Mouse (Mus musculus) retina, postnatal 1 day (tissue): ENCODE measurements at regions not wholly inside any gene's neighbourhood (a gene's known extent, or its start where the extent isn't known, plus 50 kb on each side); places are given as distances from the start of the nearest gene placed in this dataset.
A peak's percentile ranks its signal among the peaks of the same experiment; 100 is the strongest.
"Not testable (repeated sequence)": the region's sequence is repeated elsewhere in the genome, so short reads cannot be mapped to it uniquely, and the experiment has no call there.

ENCODE experiments used
- DNase-seq: peaks from one replicate; pipeline ENCODE4 v3.0.0-alpha.2; 2012

DNA sequence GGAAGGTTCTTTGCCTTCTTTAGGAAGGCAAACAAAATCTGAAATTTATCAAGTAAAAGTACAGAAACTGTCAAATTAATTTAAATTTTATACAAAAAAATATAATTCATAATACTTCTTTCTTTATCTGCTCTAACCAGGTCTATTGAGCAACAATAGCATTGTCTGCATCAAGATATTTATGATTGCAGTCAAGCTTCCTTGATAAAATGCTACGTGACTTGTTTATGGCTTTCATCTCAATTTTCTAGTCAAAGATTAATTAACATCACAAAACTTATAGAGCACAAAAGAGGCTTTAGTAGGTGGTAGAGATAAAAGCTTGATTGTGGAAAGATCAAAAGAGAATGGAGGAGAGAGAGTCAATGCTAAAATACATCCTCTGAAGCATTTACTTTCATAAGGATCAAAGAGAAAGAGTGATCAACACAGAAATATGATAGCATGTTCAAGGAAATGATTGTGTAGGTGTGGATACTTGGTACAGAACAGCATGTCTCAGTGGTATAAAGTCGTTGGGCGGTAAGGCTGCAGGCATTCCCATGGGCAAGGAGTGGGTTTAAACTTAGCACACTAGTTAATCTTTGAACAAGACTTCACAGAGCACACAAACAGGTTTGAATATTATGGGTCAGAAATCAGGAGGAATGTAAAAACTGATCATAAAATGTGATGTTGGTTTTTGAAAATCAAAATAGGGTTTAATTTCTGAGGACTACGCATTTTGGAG lies 164.3 kb upstream of the Speer4f2 start:
- DNase-seq, result no peak

DNA sequence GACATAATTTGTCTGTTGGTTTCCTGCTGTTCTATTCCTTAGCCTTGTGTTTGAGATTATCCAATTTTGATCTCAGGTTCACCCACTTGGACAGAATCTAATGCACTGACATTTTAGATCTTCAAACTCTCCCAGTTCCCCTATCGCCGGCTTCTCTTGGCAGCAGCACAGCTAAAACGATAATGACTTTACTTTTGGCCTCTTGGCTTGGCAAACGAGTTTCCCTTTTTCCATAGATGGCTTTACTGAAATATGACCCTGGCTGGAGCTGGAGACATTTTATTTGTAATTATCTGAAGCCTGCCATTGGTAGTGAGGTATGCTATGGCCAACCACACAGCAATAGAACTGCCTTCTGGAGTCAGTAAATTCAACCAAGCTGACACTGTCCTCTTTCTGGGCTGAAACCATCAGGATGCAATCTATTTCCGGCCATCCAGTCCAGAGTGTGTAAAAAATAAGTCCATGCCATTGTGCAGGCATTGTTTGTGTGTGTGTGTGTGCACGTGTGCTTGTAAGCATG lies 162.2 kb upstream of the Speer4f2 start:
- DNase-seq, result no peak

DNA sequence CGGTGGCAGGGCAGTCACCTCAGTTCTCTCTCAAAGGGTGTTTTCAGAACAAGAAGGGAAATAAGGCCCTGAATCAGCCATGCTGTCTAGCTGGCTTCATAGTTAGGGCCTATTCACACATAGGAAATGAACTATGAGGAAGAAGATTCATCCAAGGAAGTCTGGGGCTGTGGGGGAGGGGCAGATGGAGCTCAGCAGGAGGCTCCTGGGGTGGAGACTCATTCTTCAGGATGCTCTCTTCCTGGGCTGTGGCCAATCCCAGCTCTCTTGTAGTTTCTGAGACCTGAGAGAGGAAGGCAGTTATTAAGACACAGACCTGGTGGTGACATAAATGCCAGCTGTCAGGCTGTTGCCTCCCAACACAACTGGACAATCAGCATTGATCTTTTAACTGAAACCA lies 149.4 kb upstream of the Speer4f2 start:
- DNase-seq, result not testable (repeated sequence)

DNA sequence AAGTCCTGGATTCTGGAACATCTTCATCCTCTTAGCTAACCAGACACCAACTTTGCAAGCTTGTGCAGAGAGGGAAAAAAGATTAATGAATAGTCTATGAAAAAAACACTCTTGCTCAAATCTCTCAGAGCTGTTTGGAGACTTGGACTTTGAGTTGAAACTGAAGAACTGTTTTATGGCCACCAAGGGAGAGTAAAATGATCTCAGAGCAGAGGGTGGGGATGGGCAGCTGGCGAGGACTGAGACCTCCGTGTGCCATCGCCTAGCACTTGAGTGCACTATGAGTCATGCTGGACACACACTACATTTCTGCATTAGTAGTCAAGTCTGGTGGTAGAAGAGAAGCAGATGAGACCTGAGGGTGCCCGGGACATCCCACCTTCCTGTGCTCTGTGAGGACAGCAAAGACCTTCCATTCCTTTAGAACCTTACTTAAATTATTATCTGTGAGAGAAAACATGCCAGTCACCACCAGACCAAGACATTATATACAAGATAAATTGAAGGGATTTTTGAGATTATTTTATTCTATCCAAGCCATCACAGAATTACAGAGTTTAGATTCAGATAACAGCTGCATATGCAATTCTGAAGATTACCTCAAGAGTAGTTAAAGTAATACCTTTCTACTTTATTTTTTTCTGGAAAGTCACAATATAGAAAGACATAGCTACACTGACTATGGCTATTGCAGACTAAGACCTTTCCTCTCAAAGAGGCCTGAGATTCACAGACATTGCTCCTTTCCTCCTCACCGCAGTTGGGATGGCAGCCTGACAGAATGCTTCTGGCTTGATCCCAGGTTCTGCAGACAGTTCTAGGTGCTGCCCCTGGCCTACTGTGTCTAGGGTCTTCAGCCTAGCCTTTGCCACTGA lies 125.0 kb upstream of the Speer4f2 start:
- no peak for DNase-seq

GRCm38 (mm10) chr5:17260541-17261325 lies 112.2 kb upstream of the Speer4f2 start:
- no peak for DNase-seq

- DNase-seq, result no peak
Observed at GRCm38 (mm10) chr5:17262126-17262525, 110.9 kb upstream of the Speer4f2 start.

DNA sequence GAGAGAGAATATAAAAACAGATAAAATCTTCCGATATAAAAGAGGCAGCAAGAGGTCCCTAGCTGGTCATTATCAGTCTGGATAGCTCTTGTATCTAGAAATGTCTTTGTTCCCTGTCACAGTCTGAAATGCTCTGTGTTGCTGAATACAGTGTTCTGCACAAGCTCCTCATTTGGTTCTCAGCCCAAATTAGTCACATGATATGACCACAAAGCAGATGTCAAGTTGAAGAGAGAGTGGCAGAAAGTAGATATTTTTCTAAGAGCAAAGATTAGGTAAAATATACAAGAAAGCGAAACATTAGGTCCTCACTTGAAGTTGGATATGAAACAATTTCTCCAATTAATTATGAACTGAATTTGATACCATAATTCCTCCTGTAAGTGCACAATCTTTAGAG lies 101.8 kb upstream of the Speer4f2 start:
- DNase-seq, result no peak

- no peak for DNase-seq
Observed at GRCm38 (mm10) chr5:17271722-17272479, 101.1 kb upstream of the Speer4f2 start.

GRCm38 (mm10) chr5:17275346-17275745 lies 97.6 kb upstream of the Speer4f2 start:
- DNase-seq, result no peak

DNA sequence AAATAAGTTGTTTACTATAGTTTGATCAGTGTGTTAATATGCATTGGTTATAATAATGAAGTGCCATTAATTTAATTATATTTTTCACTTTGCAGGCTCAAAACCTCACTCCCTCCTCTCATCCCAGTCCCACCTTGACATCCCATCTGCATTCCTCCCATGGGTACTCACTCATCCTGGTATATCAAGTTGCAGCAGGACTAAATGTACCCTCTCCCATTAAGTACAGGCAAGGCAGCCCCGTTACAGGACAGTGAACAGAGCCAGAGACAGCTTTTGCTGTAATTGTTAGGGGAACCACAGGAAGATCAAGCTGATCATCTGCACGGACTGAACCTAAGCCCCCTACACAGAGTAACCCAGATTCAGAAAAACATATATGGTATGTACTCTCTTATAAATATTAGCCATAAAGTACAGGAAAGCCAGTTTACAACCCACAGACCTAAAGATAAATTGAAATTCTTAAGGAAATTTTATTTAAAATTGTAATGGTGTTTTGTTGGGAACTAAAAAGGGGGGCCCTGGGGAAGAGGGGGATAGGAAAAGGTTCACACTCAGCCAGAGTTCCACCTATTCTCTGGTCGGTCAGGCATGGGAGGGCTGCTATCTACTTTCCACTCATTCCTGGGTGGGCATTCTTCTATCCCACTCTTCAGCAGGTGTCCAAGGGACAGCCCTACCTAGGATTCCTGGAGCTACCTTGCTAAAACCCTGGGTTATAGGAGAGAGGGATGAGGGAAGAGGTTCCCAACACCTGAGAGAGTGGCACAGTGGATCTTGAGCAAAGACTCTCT lies 96.0 kb upstream of the Speer4f2 start:
- DNase-seq, result no peak

DNA sequence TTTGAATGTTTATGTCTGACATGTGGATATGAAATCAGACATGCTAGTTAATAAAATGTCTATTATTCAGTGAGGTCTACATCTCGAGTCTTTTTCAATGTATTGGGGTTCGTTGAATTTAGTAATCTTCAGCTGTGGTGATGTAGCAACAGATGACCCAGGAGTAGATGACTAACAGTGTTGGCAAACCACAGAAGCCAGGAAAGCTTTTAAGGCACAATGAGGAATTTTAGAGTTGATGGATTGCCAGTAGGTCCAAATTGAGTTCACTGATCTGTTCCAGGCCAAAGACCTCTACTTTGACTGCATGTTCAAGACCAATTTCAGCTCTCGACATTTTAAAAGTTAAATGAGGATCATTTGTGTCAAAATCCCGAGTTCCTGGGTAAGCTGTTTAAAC lies 92.8 kb upstream of the Speer4f2 start:
- DNase-seq, result no peak

DNA sequence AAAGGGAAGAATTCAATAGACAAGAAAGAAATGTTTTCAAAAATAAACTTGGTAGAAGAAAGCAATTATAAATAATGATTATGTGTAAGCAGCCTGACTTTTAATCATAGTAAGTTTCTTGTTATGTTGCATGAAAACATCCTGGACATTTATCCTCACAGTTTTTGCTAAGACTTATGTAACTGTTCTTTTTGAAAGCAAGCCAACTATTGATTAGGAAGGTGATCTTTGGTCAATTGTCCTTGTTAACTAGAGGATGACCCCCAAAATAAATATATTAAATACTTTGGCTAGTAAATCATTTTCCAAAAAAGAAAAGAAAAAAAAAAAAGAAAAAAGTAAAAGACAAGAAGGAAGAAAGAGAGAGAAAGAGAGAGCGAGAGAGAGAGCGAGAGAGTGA lies 92.0 kb upstream of the Speer4f2 start:
- DNase-seq, result no peak

DNA sequence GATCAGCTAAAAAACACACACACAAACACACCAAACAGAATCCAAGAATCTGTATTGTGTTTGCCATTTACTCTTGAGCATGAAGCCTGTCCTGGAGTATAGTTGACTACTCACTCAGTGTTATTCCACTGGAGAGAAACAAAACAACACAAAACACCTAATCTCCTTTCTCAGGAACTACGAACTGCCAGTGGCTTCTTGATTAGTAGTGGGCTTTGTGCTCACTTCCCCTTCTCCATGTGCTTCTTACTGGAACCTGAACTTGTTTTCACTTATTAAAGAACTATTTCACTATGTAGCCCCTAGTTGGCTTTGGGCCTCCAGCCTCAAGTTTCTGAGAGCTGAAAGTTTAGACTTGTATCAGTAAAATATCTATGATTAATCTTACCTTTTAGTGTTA lies 84.0 kb upstream of the Speer4f2 start:
- DNase-seq, result no peak

DNA sequence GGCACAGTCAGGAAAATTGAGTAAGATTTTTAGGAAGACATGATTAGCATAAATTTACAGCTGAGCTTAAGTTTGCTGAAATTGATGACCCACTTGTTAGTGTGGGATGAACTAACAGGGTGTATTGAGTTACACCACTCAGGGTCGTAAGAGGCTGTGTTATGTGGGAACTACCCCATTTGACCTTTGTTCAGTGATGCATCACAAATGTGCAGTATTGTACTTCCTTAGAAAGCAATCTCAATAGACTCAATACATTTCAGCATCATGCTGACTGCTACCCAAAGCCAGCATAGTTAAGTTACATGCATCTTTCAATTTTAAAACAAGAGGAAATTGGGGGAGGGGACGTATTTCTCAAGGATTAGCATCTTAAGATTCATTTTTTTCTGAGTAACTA lies 80.4 kb upstream of the Speer4f2 start:
- DNase-seq, result peak; percentile 12

DNA sequence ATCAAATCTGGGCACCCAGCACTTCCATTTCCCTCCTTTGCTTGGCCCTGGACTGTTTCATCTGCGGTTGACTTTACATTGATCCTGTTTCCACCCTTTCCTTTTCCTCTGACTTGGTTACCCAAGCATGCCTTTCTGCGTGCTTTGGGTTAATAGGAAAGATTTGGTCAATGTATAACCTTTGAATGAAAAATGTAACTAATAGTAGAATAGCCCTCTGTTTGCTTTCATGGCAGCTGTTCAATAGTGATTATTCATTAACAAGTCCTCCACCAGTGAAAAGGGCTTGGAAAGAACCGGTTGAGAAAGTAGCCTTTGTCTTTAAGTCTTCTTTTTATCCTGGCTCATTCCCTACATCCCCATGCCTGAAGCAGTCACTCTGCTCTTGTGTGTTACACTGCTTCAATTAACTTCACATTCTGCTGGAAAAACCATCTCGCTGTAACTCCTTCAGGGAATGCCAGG lies 76.4 kb upstream of the Speer4f2 start:
- DNase-seq, result no peak

- DNase-seq, result no peak
Observed at GRCm38 (mm10) chr5:17299846-17300245, 73.1 kb upstream of the Speer4f2 start.

GRCm38 (mm10) chr5:17321501-17321900 lies 51.5 kb upstream of the Speer4f2 start:
- no peak for DNase-seq
